Mouse (Mus musculus): ENCODE data around the gene Zfp937. TPM values are rescaled to one million over a fixed set of nuclear protein-coding genes. Genes with fewer than 3 reads are reported as not detected.
"Not testable (repeated sequence)": the region's sequence is repeated elsewhere in the genome, so short reads cannot be mapped to it uniquely, and the experiment has no call there.

The Zfp937 gene
- total RNA-seq (2015) (2.1 and 3.5 TPM in 2 replicates), total RNA-seq (2017) (1.4 and 2.4 TPM in 2 replicates)

- peak; percentile 98 for ATAC-seq (replicated peaks; ENCODE audit: poor library complexity)
Measured at GRCm38 (mm10) chr2:150217600-150218362, at the start of gene Zfp937. Gene Zfp937, plus strand, starts transcription at chr2:150218073.

GRCm38 (mm10) chr2:150173833-150174232, 44.0 kb upstream of the Zfp937 start:
- ATAC-seq (replicated peaks; ENCODE audit: poor library complexity): no peak

- ATAC-seq (replicated peaks; ENCODE audit: poor library complexity): not testable (repeated sequence)
Measured at GRCm38 (mm10) chr2:150179579-150179978, 38.3 kb upstream of the Zfp937 start, which contains the start of gene Gm10770. Gene Gm10770, minus strand, starts transcription at chr2:150179679.

- ATAC-seq (replicated peaks; ENCODE audit: poor library complexity): not testable (repeated sequence)
Measured at GRCm38 (mm10) chr2:150181046-150181445, 36.8 kb upstream of the Zfp937 start.

GRCm38 (mm10) chr2:150181570-150181999, 36.3 kb upstream of the Zfp937 start, which contains the start of gene Gm14139:
Gene Gm14139, plus strand, starts transcription at chr2:150181755.
- not testable (repeated sequence) for ATAC-seq (replicated peaks; ENCODE audit: poor library complexity)

GRCm38 (mm10) chr2:150218363-150218725, 471 bp downstream of the Zfp937 start:
- ATAC-seq (replicated peaks; ENCODE audit: poor library complexity): peak; percentile 15

GRCm38 (mm10) chr2:150223263-150223662, 5.4 kb downstream of the Zfp937 start:
- ATAC-seq (replicated peaks; ENCODE audit: poor library complexity): not testable (repeated sequence)

- no peak for ATAC-seq (replicated peaks; ENCODE audit: poor library complexity)
Measured at GRCm38 (mm10) chr2:150243211-150243610, 25.3 kb downstream of the Zfp937 start.

GRCm38 (mm10) chr2:150255491-150255890, 37.6 kb downstream of the Zfp937 start, which contains the start of gene Gm21994:
Gene Gm21994, minus strand, starts transcription at chr2:150255591.
- ATAC-seq (replicated peaks; ENCODE audit: poor library complexity): not testable (repeated sequence)

- not testable (repeated sequence) for ATAC-seq (replicated peaks; ENCODE audit: poor library complexity)
Measured at GRCm38 (mm10) chr2:150256861-150257260, 39.0 kb downstream of the Zfp937 start.

GRCm38 (mm10) chr2:150257291-150257690, 39.4 kb downstream of the Zfp937 start, which contains the start of gene Gm14124:
Gene Gm14124, plus strand, starts transcription at chr2:150257517.
- ATAC-seq (replicated peaks; ENCODE audit: poor library complexity): not testable (repeated sequence)

Other genes with a start within 250 kb of the Zfp937 start
- gene Zfp120, start 81.4 kb upstream of the Zfp937 start, total RNA-seq (2015): 10.3 and 12.9 TPM in 2 replicates
- gene Zfp120, start 81.4 kb upstream of the Zfp937 start, total RNA-seq (2017): 15.7 and 19.5 TPM in 2 replicates
- gene Gm10770, start 38.4 kb upstream of the Zfp937 start, total RNA-seq (2015): not detected in 2 replicates
- gene Gm10770, start 38.4 kb upstream of the Zfp937 start, total RNA-seq (2017): not detected in 2 replicates
- gene Gm14139, start 36.3 kb upstream of the Zfp937 start, total RNA-seq (2015): not detected in 2 replicates
- not detected in 2 replicates for gene Gm14139, start 36.3 kb upstream of the Zfp937 start, total RNA-seq (2017)
- gene Gm21994, start 37.5 kb downstream of the Zfp937 start, total RNA-seq (2015): 6.4 and 6.9 TPM in 2 replicates
- gene Gm21994, start 37.5 kb downstream of the Zfp937 start, total RNA-seq (2017): 3.3 and 5.9 TPM in 2 replicates
- not detected in 2 replicates for gene Gm14124, start 39.4 kb downstream of the Zfp937 start, total RNA-seq (2015)
- not detected in 2 replicates for gene Gm14124, start 39.4 kb downstream of the Zfp937 start, total RNA-seq (2017)
- 1.5 and 1.7 TPM in 2 replicates for gene Gm10130, start 105.6 kb downstream of the Zfp937 start, total RNA-seq (2015)
- 10.7 and 18.8 TPM in 2 replicates for gene Gm10130, start 105.6 kb downstream of the Zfp937 start, total RNA-seq (2017)
- gene 3300002I08Rik, start 144.7 kb downstream of the Zfp937 start, total RNA-seq (2015): 2.2 and 2.4 TPM in 2 replicates
- 4.9 and 6.6 TPM in 2 replicates for gene 3300002I08Rik, start 144.7 kb downstream of the Zfp937 start, total RNA-seq (2017)
- 3.1 and 4.5 TPM in 2 replicates for gene Zfp442, start 233.4 kb downstream of the Zfp937 start, total RNA-seq (2015)
- 4.5 TPM in 2 replicates for gene Zfp442, start 233.4 kb downstream of the Zfp937 start, total RNA-seq (2017)